Mouse (Mus musculus) neural tube, embryonic 11.5 days (tissue): Measurements from ENCODE around the gene Ctnna3. TPM values are rescaled to one million over a fixed set of nuclear protein-coding genes. Genes with fewer than 3 reads are reported as not detected.
"Not testable (repeated sequence)": the region's sequence is repeated elsewhere in the genome, so short reads cannot be mapped to it uniquely, and the experiment has no call there.

Source experiments
- ATAC-seq: fragments of 200-750 bp; cut with Nextera tagmentation; 2 replicates; pipeline ENCODE4 v1.8.0; 2017; ENCODE audit warnings: moderate number of reproducible peaks, mild to moderate bottlenecking, moderate TSS enrichment, moderate library complexity; ENCODE audit not compliant: insufficient read depth, low FRiP score, low TSS enrichment
- DNase-seq: peaks from one replicate; pipeline ENCODE4 v3.0.0-alpha.2; 2015; ENCODE audit warnings: low spot score
- H3K27ac ChIP-seq: fragments of 300-500 bp; sonication (generic); 2 replicates; pipeline ENCODE4 v1.5.1; 2014; ENCODE audit warnings: low read depth, mild to moderate bottlenecking, low read length
- H3K27me3 ChIP-seq: fragments of 300-500 bp; sonication (generic); 2 replicates; pipeline ENCODE4 v1.6.1; 2014; ENCODE audit warnings: mild to moderate bottlenecking, low read length, mixed read lengths; ENCODE audit not compliant: control insufficient read depth, insufficient read depth
- H3K36me3 ChIP-seq: fragments of 300-500 bp; sonication (generic); 2 replicates; pipeline ENCODE4 v1.6.1; 2014; ENCODE audit warnings: mild to moderate bottlenecking, low read length, moderate library complexity, mixed read lengths; ENCODE audit not compliant: control insufficient read depth, insufficient read depth
- H3K4me1 ChIP-seq: fragments of 300-500 bp; sonication (generic); 2 replicates; pipeline ENCODE4 v1.6.1; 2014; ENCODE audit warnings: low read length, mixed read lengths; ENCODE audit not compliant: control insufficient read depth, insufficient read depth
- H3K4me2 ChIP-seq: fragments of 300-500 bp; sonication (generic); 2 replicates; pipeline ENCODE4 v1.6.1; 2014; ENCODE audit warnings: low read depth, mild to moderate bottlenecking, moderate library complexity
- H3K4me3 ChIP-seq: fragments of 300-500 bp; sonication (generic); 2 replicates; pipeline ENCODE4 v1.5.1; 2014; ENCODE audit warnings: low read depth, low read length
- H3K9ac ChIP-seq: fragments of 300-500 bp; sonication (generic); 2 replicates; pipeline ENCODE4 v1.6.1; 2014; ENCODE audit warnings: mild to moderate bottlenecking, low read length
- H3K9me3 ChIP-seq: fragments of 300-500 bp; sonication (generic); 2 replicates; pipeline ENCODE4 v1.6.1; 2016; ENCODE audit warnings: low read length; ENCODE audit not compliant: control insufficient read depth
- WGBS: fragments of 180-500 bp; shearing (Covaris S2); extraction: QIAGEN DNeasy Blood & Tissue Kit; methylation state at CpG from one replicate; pipeline ENCODE4 v1.1.7; 2014; 5-methylcytosine and 5-hydroxymethylcytosine counted together
- polyA plus RNA-seq: library from polyadenylated mRNA; unstranded; fragments of >200 nt; fragmentation: Nextera tagmentation; extraction: Ambion mirVana; gene quantifications from 2 replicates; pipeline ENCODE4 v1.2.1, GENCODE M21; 2014

Gene Ctnna3
- polyA plus RNA-seq, 1 experiment from 2014 or later, result 0.33 TPM

GRCm38 (mm10) chr10:64377751-64378150 lies 947.9 kb downstream of the Ctnna3 start:
- no peaks in the 10 kb centered on the region for H3K36me3 ChIP-seq

GRCm38 (mm10) chr10:64396579-64396978 lies 966.7 kb downstream of the Ctnna3 start:
- Histone ChIP-seq H3K9ac (no peak overlapping the region), H3K4me2 (no peak overlapping the region), H3K27ac (no peak overlapping the region), H3K4me1 (no peaks in the 10 kb centered on the region), H3K4me3 (no peak overlapping the region), H3K36me3 (no peaks in the 10 kb centered on the region), H3K9me3 (no peaks in the 10 kb centered on the region), H3K27me3 (no peaks in the 10 kb centered on the region)
- ATAC-seq, result no peak
- WGBS, result 60% methylated on average over 2 of the region's 2 CpGs
- DNase-seq, result no peak

More at GRCm38 (mm10) chr10:64377751-64378150, 947.9 kb downstream of the Ctnna3 start:
- no peaks in the 10 kb centered on the region for H3K27me3 ChIP-seq
- H3K4me3 ChIP-seq, result no peak overlapping the region
- H3K4me1 ChIP-seq, result no peaks in the 10 kb centered on the region
- H3K27ac ChIP-seq, result no peak overlapping the region
- WGBS, result 91% methylated on average over 4 of the region's 4 CpGs
- ATAC-seq (no peak), DNase-seq (no peak)
- H3K4me2 ChIP-seq, result no peak overlapping the region
- H3K9ac ChIP-seq, result no peak overlapping the region
- no peaks in the 10 kb centered on the region for H3K9me3 ChIP-seq

- H3K27ac ChIP-seq, H3K4me2 ChIP-seq, H3K4me1 ChIP-seq, H3K4me3 ChIP-seq, H3K36me3 ChIP-seq, DNase-seq, H3K27me3 ChIP-seq, H3K9ac ChIP-seq, ATAC-seq, H3K9me3 ChIP-seq: not testable (repeated sequence)
- 28% methylated on average over 1 of the region's 1 CpGs for WGBS
Measured at GRCm38 (mm10) chr10:64418396-64418795, 988.5 kb downstream of the Ctnna3 start.

- H3K27ac ChIP-seq, result no peak overlapping the region
- no peaks in the 10 kb centered on the region for H3K27me3 ChIP-seq
- no peaks in the 10 kb centered on the region for H3K4me1 ChIP-seq
- DNase-seq (no peak), ATAC-seq (no peak)
- no peaks in the 10 kb centered on the region for H3K9me3 ChIP-seq
- no peak overlapping the region for H3K9ac ChIP-seq
- H3K36me3 ChIP-seq, result no peaks in the 10 kb centered on the region
- no peak overlapping the region for H3K4me3 ChIP-seq
- H3K4me2 ChIP-seq, result no peak overlapping the region
Measured at GRCm38 (mm10) chr10:64438736-64439135, 1008.8 kb downstream of the Ctnna3 start.

GRCm38 (mm10) chr10:64448624-64449023 lies 1018.7 kb downstream of the Ctnna3 start:
- Histone ChIP-seq H3K9me3 (no peaks in the 10 kb centered on the region), H3K4me1 (no peaks in the 10 kb centered on the region), H3K27me3 (no peaks in the 10 kb centered on the region), H3K9ac (no peak overlapping the region), H3K36me3 (no peaks in the 10 kb centered on the region), H3K4me2 (no peak overlapping the region), H3K4me3 (no peak overlapping the region), H3K27ac (no peak overlapping the region)
- no peak for ATAC-seq
- no peak for DNase-seq
- WGBS, result 93% methylated on average over 2 of the region's 2 CpGs

- whole genome bisulfite sequencing, result 89% methylated on average over 5 of the region's 5 CpGs
- no peaks in the 10 kb centered on the region for H3K4me1 ChIP-seq
- H3K9me3 ChIP-seq, result no peaks in the 10 kb centered on the region
Measured at GRCm38 (mm10) chr10:64483281-64483680, 1053.4 kb downstream of the Ctnna3 start.

GRCm38 (mm10) chr10:64489471-64489870 lies 1059.6 kb downstream of the Ctnna3 start:
- DNase-seq (no peak), ATAC-seq (no peak)
- H3K36me3 ChIP-seq, result no peaks in the 10 kb centered on the region
- H3K4me1 ChIP-seq, result no peaks in the 10 kb centered on the region
- no peak overlapping the region for H3K4me3 ChIP-seq
- H3K9ac ChIP-seq, result no peak overlapping the region
- H3K4me2 ChIP-seq, result no peak overlapping the region
- no peaks in the 10 kb centered on the region for H3K9me3 ChIP-seq
- H3K27me3 ChIP-seq, result no peaks in the 10 kb centered on the region
- H3K27ac ChIP-seq, result no peak overlapping the region

More at GRCm38 (mm10) chr10:64483281-64483680, 1053.4 kb downstream of the Ctnna3 start:
- no peak for DNase-seq
- H3K36me3 ChIP-seq, result no peaks in the 10 kb centered on the region
- H3K27ac ChIP-seq, result no peak overlapping the region
- ATAC-seq, result no peak
- H3K27me3 ChIP-seq, result no peaks in the 10 kb centered on the region
- no peak overlapping the region for H3K9ac ChIP-seq
- no peak overlapping the region for H3K4me3 ChIP-seq
- no peak overlapping the region for H3K4me2 ChIP-seq

- H3K27me3 ChIP-seq, result no peaks in the 10 kb centered on the region
- H3K4me3 ChIP-seq, result no peak overlapping the region
- WGBS, result 53% methylated on average over 3 of the region's 3 CpGs
- H3K27ac ChIP-seq, result no peak overlapping the region
- no peak overlapping the region for H3K4me2 ChIP-seq
- no peaks in the 10 kb centered on the region for H3K4me1 ChIP-seq
- ATAC-seq (peak; percentile 77), DNase-seq (no peak)
- H3K9ac ChIP-seq, result no peak overlapping the region
- no peaks in the 10 kb centered on the region for H3K36me3 ChIP-seq
- H3K9me3 ChIP-seq, result no peaks in the 10 kb centered on the region
Measured at GRCm38 (mm10) chr10:64543647-64544046, 1113.7 kb downstream of the Ctnna3 start.

- no peak overlapping the region for H3K27ac ChIP-seq
- DNase-seq (no peak), ATAC-seq (peak; percentile 55; the same call in 1 of the 2 replicates)
- no peaks in the 10 kb centered on the region for H3K36me3 ChIP-seq
- no peak overlapping the region for H3K4me3 ChIP-seq
- H3K27me3 ChIP-seq, result no peaks in the 10 kb centered on the region
- H3K9me3 ChIP-seq, result no peaks in the 10 kb centered on the region
- WGBS, result 50% methylated on average over 2 of the region's 2 CpGs
- H3K9ac ChIP-seq, result no peak overlapping the region
- no peaks in the 10 kb centered on the region for H3K4me1 ChIP-seq
- no peak overlapping the region for H3K4me2 ChIP-seq
Measured at GRCm38 (mm10) chr10:64544389-64544788, 1114.5 kb downstream of the Ctnna3 start.
